Mouse (Mus musculus): Measurements from ENCODE around the gene Hist1h4f. TPM values are rescaled to one million over a fixed set of nuclear protein-coding genes. Genes with fewer than 3 reads are reported as not detected.

Gene Hist1h4f
- polyA plus RNA-seq, 1 experiment from 2014 or later = 1.7 TPM

- Histone ChIP-seq H3K4me2 (replicated peaks) (no peak overlapping the region), H3K36me3 (no peaks in the 10 kb centered on the region), H3K4me3 (no peak overlapping the region), H3K27ac (replicated peaks) (no peak overlapping the region), H3K9me3 (no peaks in the 10 kb centered on the region), H3K27me3 (peaks cover 4% of the 10 kb centered on the region; the same call in 1 of the 2 replicates), H3K4me1 (peaks cover 13% of the 10 kb centered on the region), H3K9ac (replicated peaks) (no peak overlapping the region)
- ATAC-seq (ENCODE audit: low FRiP score, low read depth) = no peak
- WGBS = 13% methylated on average over 14 of the region's 14 CpGs
These were observed 44.5 kb downstream of the Hist1h4f start for GRCm38 (mm10) chr13:23506819-23507515.

- H3K4me1 ChIP-seq = peaks cover 19% of the 10 kb centered on the region
- H3K9me3 ChIP-seq = no peaks in the 10 kb centered on the region
- ATAC-seq (ENCODE audit: low FRiP score, low read depth) = no peak
- no peaks in the 10 kb centered on the region for H3K36me3 ChIP-seq
- peak overlapping the region; percentile 48 for H3K4me2 ChIP-seq (replicated peaks)
- no peak overlapping the region for H3K27ac ChIP-seq (replicated peaks)
- H3K4me3 ChIP-seq = peak overlapping the region; percentile 25
- H3K9ac ChIP-seq (replicated peaks) = no peak overlapping the region
- H3K27me3 ChIP-seq = peaks cover 4% of the 10 kb centered on the region; the same call in 1 of the 2 replicates
- 2% methylated on average over 13 of the region's 13 CpGs for WGBS
These were observed 45.1 kb downstream of the Hist1h4f start for GRCm38 (mm10) chr13:23506351-23506750.

- H3K27me3 ChIP-seq = peaks cover 4% of the 10 kb centered on the region; the same call in 1 of the 2 replicates
- peak overlapping the region; percentile 25 for H3K4me3 ChIP-seq
- H3K36me3 ChIP-seq = no peaks in the 10 kb centered on the region
- H3K4me2 ChIP-seq (replicated peaks) = peak overlapping the region; percentile 48
- ATAC-seq (ENCODE audit: low FRiP score, low read depth) = no peak
- H3K9ac ChIP-seq (replicated peaks) = no peak overlapping the region
- no peak overlapping the region; the same call in 1 of the 2 replicates for H3K27ac ChIP-seq (replicated peaks)
- WGBS = 3% methylated on average over 14 of the region's 14 CpGs
- H3K9me3 ChIP-seq = no peaks in the 10 kb centered on the region
- H3K4me1 ChIP-seq = peaks cover 19% of the 10 kb centered on the region
These were observed 45.6 kb downstream of the Hist1h4f start for GRCm38 (mm10) chr13:23505662-23506345.

- H3K9me3 ChIP-seq = no peaks in the 10 kb centered on the region
- no peak overlapping the region for H3K4me3 ChIP-seq
- no peak overlapping the region for H3K27ac ChIP-seq (replicated peaks)
- peak; percentile 45; the same call in 1 of the 2 replicates for ATAC-seq (ENCODE audit: low FRiP score, low read depth)
- no peak overlapping the region for H3K9ac ChIP-seq (replicated peaks)
- no peaks in the 10 kb centered on the region for H3K36me3 ChIP-seq
- H3K4me2 ChIP-seq (replicated peaks) = no peak overlapping the region
- H3K27me3 ChIP-seq = peaks cover 12% of the 10 kb centered on the region
- peaks cover 22% of the 10 kb centered on the region for H3K4me1 ChIP-seq
- whole genome bisulfite sequencing = 1% methylated on average over 9 of the region's 9 CpGs
These were observed 47.7 kb downstream of the Hist1h4f start for GRCm38 (mm10) chr13:23503797-23504196.

- Histone ChIP-seq H3K9me3 (no peaks in the 10 kb centered on the region), H3K4me2 (replicated peaks) (no peak overlapping the region), H3K4me1 (peaks cover 28% of the 10 kb centered on the region), H3K9ac (replicated peaks) (no peak overlapping the region), H3K27me3 (peaks cover 19% of the 10 kb centered on the region), H3K36me3 (no peaks in the 10 kb centered on the region), H3K4me3 (no peak overlapping the region), H3K27ac (replicated peaks) (no peak overlapping the region)
- WGBS = 35% methylated on average over 4 of the region's 4 CpGs
- no peak for ATAC-seq (ENCODE audit: low FRiP score, low read depth)
These were observed 48.5 kb downstream of the Hist1h4f start for GRCm38 (mm10) chr13:23502916-23503315.

GRCm38 (mm10) chr13:23502031-23502567 is 49.3 kb downstream of the Hist1h4f start:
- no peak overlapping the region for H3K27ac ChIP-seq (replicated peaks)
- no peak overlapping the region for H3K9ac ChIP-seq (replicated peaks)
- peak overlapping the region; percentile 32; the same call in 1 of the 2 replicates for H3K4me2 ChIP-seq (replicated peaks)
- 30% methylated on average over 9 of the region's 9 CpGs for WGBS
- H3K9me3 ChIP-seq = no peaks in the 10 kb centered on the region
- no peak for ATAC-seq (ENCODE audit: low FRiP score, low read depth)
- H3K27me3 ChIP-seq = peaks cover 15% of the 10 kb centered on the region
- H3K4me3 ChIP-seq = no peak overlapping the region
- H3K36me3 ChIP-seq = no peaks in the 10 kb centered on the region
- H3K4me1 ChIP-seq = peaks cover 31% of the 10 kb centered on the region

GRCm38 (mm10) chr13:23501511-23501910 is 49.9 kb downstream of the Hist1h4f start:
- Histone ChIP-seq H3K4me2 (replicated peaks) (peak overlapping the region; percentile 32), H3K9ac (replicated peaks) (no peak overlapping the region), H3K36me3 (no peaks in the 10 kb centered on the region), H3K27me3 (peaks cover 15% of the 10 kb centered on the region), H3K27ac (replicated peaks) (no peak overlapping the region), H3K4me1 (peaks cover 31% of the 10 kb centered on the region), H3K4me3 (no peak overlapping the region), H3K9me3 (no peaks in the 10 kb centered on the region)
- ATAC-seq (ENCODE audit: low FRiP score, low read depth) = no peak
- WGBS = 20% methylated on average over 5 of the region's 5 CpGs

Small RNAs within 50 kb of the gene (microRNA-seq; reads per million reads assigned to microRNA genes)
- not detected for gene Gm44297
- not detected for gene Gm44359
- gene Gm44394 = not detected
- gene n-TStga1 = not detected

Other genes with a start within 250 kb of the Hist1h4f start
- 66.1 and 66.9 TPM in 2 replicates for gene Zfp322a, start 182.4 kb downstream of the Hist1h4f start, polyA plus RNA-seq (2016; fragmentation: Nextera tagmentation; extraction: Ambion mirVana)
- 10.1 and 12.3 TPM in 2 replicates for gene Abt1, start 127.8 kb downstream of the Hist1h4f start, polyA plus RNA-seq (2016; fragmentation: Nextera tagmentation; extraction: Ambion mirVana)
- not detected in 2 replicates for gene Btn1a1, start 85.7 kb downstream of the Hist1h4f start, polyA plus RNA-seq (2016; fragmentation: Nextera tagmentation; extraction: Ambion mirVana)
- gene Btn2a2, start 62.8 kb downstream of the Hist1h4f start, polyA plus RNA-seq (2016; fragmentation: Nextera tagmentation; extraction: Ambion mirVana) = 0.10 and 0.17 TPM in 2 replicates
- 4.2 and 4.4 TPM in 2 replicates for gene Hist1h4h, start 20.6 kb downstream of the Hist1h4f start, polyA plus RNA-seq (2016; fragmentation: Nextera tagmentation; extraction: Ambion mirVana)
- 7.9 and 8.4 TPM in 2 replicates for gene Hist1h2af, start 17.7 kb downstream of the Hist1h4f start, polyA plus RNA-seq (2016; fragmentation: Nextera tagmentation; extraction: Ambion mirVana)
- 4.8 and 6.9 TPM in 2 replicates for gene Hist1h3g, start 16.2 kb downstream of the Hist1h4f start, polyA plus RNA-seq (2016; fragmentation: Nextera tagmentation; extraction: Ambion mirVana)
- 0.56 and 0.64 TPM in 2 replicates for gene Hist1h2bh, start 8.3 kb downstream of the Hist1h4f start, polyA plus RNA-seq (2016; fragmentation: Nextera tagmentation; extraction: Ambion mirVana)
- 1.0 and 1.3 TPM in 2 replicates for gene Hist1h3f, start 7.6 kb downstream of the Hist1h4f start, polyA plus RNA-seq (2016; fragmentation: Nextera tagmentation; extraction: Ambion mirVana)
- gene Hist1h1d, start 1.6 kb upstream of the Hist1h4f start, polyA plus RNA-seq (2016; fragmentation: Nextera tagmentation; extraction: Ambion mirVana) = 0.37 and 0.45 TPM in 2 replicates
- gene Hist1h3e, start 10.7 kb upstream of the Hist1h4f start, polyA plus RNA-seq (2016; fragmentation: Nextera tagmentation; extraction: Ambion mirVana) = 6.5 and 7.0 TPM in 2 replicates
- gene Hist1h2ae, start 19.6 kb upstream of the Hist1h4f start, polyA plus RNA-seq (2016; fragmentation: Nextera tagmentation; extraction: Ambion mirVana) = 95.2 and 113 TPM in 2 replicates
- 13.0 and 13.8 TPM in 2 replicates for gene Hist1h2bg, start 19.7 kb upstream of the Hist1h4f start, polyA plus RNA-seq (2016; fragmentation: Nextera tagmentation; extraction: Ambion mirVana)
- gene Hist1h2bf, start 22.5 kb upstream of the Hist1h4f start, polyA plus RNA-seq (2016; fragmentation: Nextera tagmentation; extraction: Ambion mirVana) = 4.5 and 5.1 TPM in 2 replicates
- gene Hist1h2ad, start 22.7 kb upstream of the Hist1h4f start, polyA plus RNA-seq (2016; fragmentation: Nextera tagmentation; extraction: Ambion mirVana) = 1.8 and 2.5 TPM in 2 replicates
- gene Hist1h3d, start 24.1 kb upstream of the Hist1h4f start, polyA plus RNA-seq (2016; fragmentation: Nextera tagmentation; extraction: Ambion mirVana) = 4.6 and 5.4 TPM in 2 replicates
- 109 and 113 TPM in 2 replicates for gene Hist1h4d, start 29.9 kb upstream of the Hist1h4f start, polyA plus RNA-seq (2016; fragmentation: Nextera tagmentation; extraction: Ambion mirVana)
- 2.5 and 2.9 TPM in 2 replicates for gene Hist1h2be, start 69.5 kb upstream of the Hist1h4f start, polyA plus RNA-seq (2016; fragmentation: Nextera tagmentation; extraction: Ambion mirVana)
- gene Hist1h1e, start 70.9 kb upstream of the Hist1h4f start, polyA plus RNA-seq (2016; fragmentation: Nextera tagmentation; extraction: Ambion mirVana) = 24.2 and 27.0 TPM in 2 replicates
- 1.1 TPM in 2 replicates for gene Hist1h2ac, start 132.3 kb upstream of the Hist1h4f start, polyA plus RNA-seq (2016; fragmentation: Nextera tagmentation; extraction: Ambion mirVana)
- gene Hist1h2bc, start 132.6 kb upstream of the Hist1h4f start, polyA plus RNA-seq (2016; fragmentation: Nextera tagmentation; extraction: Ambion mirVana) = 28.7 and 29.9 TPM in 2 replicates
- gene Hist1h1t, start 144.2 kb upstream of the Hist1h4f start, polyA plus RNA-seq (2016; fragmentation: Nextera tagmentation; extraction: Ambion mirVana) = not detected in 2 replicates
- gene Hist1h4c, start 146.8 kb upstream of the Hist1h4f start, polyA plus RNA-seq (2016; fragmentation: Nextera tagmentation; extraction: Ambion mirVana) = 5.8 and 6.8 TPM in 2 replicates
- 3.1 and 3.3 TPM in 2 replicates for gene Hfe, start 159.2 kb upstream of the Hist1h4f start, polyA plus RNA-seq (2016; fragmentation: Nextera tagmentation; extraction: Ambion mirVana)
- gene Hist1h1c, start 187.2 kb upstream of the Hist1h4f start, polyA plus RNA-seq (2016; fragmentation: Nextera tagmentation; extraction: Ambion mirVana) = 13.6 and 14.0 TPM in 2 replicates
- 7.9 and 9.3 TPM in 2 replicates for gene Hist1h3c, start 194.0 kb upstream of the Hist1h4f start, polyA plus RNA-seq (2016; fragmentation: Nextera tagmentation; extraction: Ambion mirVana)
- gene Hist1h2bb, start 195.1 kb upstream of the Hist1h4f start, polyA plus RNA-seq (2016; fragmentation: Nextera tagmentation; extraction: Ambion mirVana) = 2.5 and 4.5 TPM in 2 replicates
- 53.0 and 53.2 TPM in 2 replicates for gene Hist1h2ab, start 199.5 kb upstream of the Hist1h4f start, polyA plus RNA-seq (2016; fragmentation: Nextera tagmentation; extraction: Ambion mirVana)
- 14.7 and 16.1 TPM in 2 replicates for gene Hist1h3b, start 200.6 kb upstream of the Hist1h4f start, polyA plus RNA-seq (2016; fragmentation: Nextera tagmentation; extraction: Ambion mirVana)
- gene Hist1h4b, start 205.4 kb upstream of the Hist1h4f start, polyA plus RNA-seq (2016; fragmentation: Nextera tagmentation; extraction: Ambion mirVana) = 5.0 and 8.0 TPM in 2 replicates
- gene Hist1h4a, start 209.6 kb upstream of the Hist1h4f start, polyA plus RNA-seq (2016; fragmentation: Nextera tagmentation; extraction: Ambion mirVana) = 0.41 and 1.3 TPM in 2 replicates
- 4.6 and 5.1 TPM in 2 replicates for gene Hist1h3a, start 210.7 kb upstream of the Hist1h4f start, polyA plus RNA-seq (2016; fragmentation: Nextera tagmentation; extraction: Ambion mirVana)
- gene Hist1h1a, start 212.0 kb upstream of the Hist1h4f start, polyA plus RNA-seq (2016; fragmentation: Nextera tagmentation; extraction: Ambion mirVana) = 2.3 and 3.6 TPM in 2 replicates
- not detected in 2 replicates for gene Trim38, start 218.3 kb upstream of the Hist1h4f start, polyA plus RNA-seq (2016; fragmentation: Nextera tagmentation; extraction: Ambion mirVana)

All from midbrain, embryonic 12.5 days (tissue).